Mouse (Mus musculus) heart, postnatal 0 days (tissue): Measurements from ENCODE around the gene Fam241a.

Source experiments
- CTCF ChIP-seq: IDR thresholded peaks from 2 replicates; pipeline ENCODE4 v1.5.1; 2016; ENCODE audit warnings: antibody characterized with exemption, control low read depth, low read depth
- EP300 ChIP-seq: IDR thresholded peaks from 2 replicates; pipeline ENCODE4 v1.6.1; 2016; ENCODE audit warnings: antibody characterized with exemption, low read depth

GRCm38 (mm10) chr3:127915656-127916334, 19.7 kb upstream of the Fam241a start:
- TF ChIP-seq CTCF (no peak), EP300 (no peak)
